Mouse (Mus musculus): ENCODE results near the gene Clmn. TPM values are rescaled to one million over a fixed set of nuclear protein-coding genes. Genes with fewer than 3 reads are reported as not detected.

Gene Clmn
- polyA plus RNA-seq, 1 experiment, result 0.13 TPM

GRCm38 (mm10) chr12:104897051-104897618 lies 32.3 kb upstream of the Clmn start:
- H3K36me3 ChIP-seq (ENCODE audit: control insufficient read depth, insufficient read depth, low read length), result no peaks in the 10 kb centered on the region

GRCm38 (mm10) chr12:104896640-104897039 lies 31.8 kb upstream of the Clmn start:
- H3K27ac ChIP-seq (ENCODE audit: insufficient read depth, low read length), result no peak overlapping the region
- H3K4me1 ChIP-seq (ENCODE audit: control insufficient read depth, insufficient read depth, insufficient read length), result no peaks in the 10 kb centered on the region
- no peak overlapping the region for H3K4me3 ChIP-seq (ENCODE audit: extremely low read depth, insufficient read depth, insufficient read length)
- TF ChIP-seq POLR2A (IDR thresholded peaks at IDR 0.05; ENCODE audit: low read depth, low read length), result no peak
- TF ChIP-seq CTCF (IDR thresholded peaks at IDR 0.05; ENCODE audit: extremely low read depth, insufficient read depth, insufficient read length, insufficient replicate concordance), result no peak
- H3K27me3 ChIP-seq (ENCODE audit: control insufficient read depth, insufficient read depth, low read length), result no peaks in the 10 kb centered on the region
- H3K36me3 ChIP-seq (ENCODE audit: control insufficient read depth, insufficient read depth, low read length), result no peaks in the 10 kb centered on the region
- 84% methylated on average over 16 of the region's 16 CpGs for WGBS
- no peak for DNase-seq (ENCODE audit: low read depth in 1 of 2, low spot score in 2 of 2)

More at GRCm38 (mm10) chr12:104897051-104897618, 32.3 kb upstream of the Clmn start:
- TF ChIP-seq POLR2A (IDR thresholded peaks at IDR 0.05; ENCODE audit: low read depth, low read length), result no peak
- no peak for TF ChIP-seq CTCF (IDR thresholded peaks at IDR 0.05; ENCODE audit: extremely low read depth, insufficient read depth, insufficient read length, insufficient replicate concordance)
- no peak for DNase-seq (ENCODE audit: low read depth in 1 of 2, low spot score in 2 of 2)
- 81% methylated on average over 8 of the region's 8 CpGs for WGBS
- no peaks in the 10 kb centered on the region for H3K27me3 ChIP-seq (ENCODE audit: control insufficient read depth, insufficient read depth, low read length)
- H3K4me1 ChIP-seq (ENCODE audit: control insufficient read depth, insufficient read depth, insufficient read length), result no peaks in the 10 kb centered on the region
- no peak overlapping the region for H3K4me3 ChIP-seq (ENCODE audit: extremely low read depth, insufficient read depth, insufficient read length)
- no peak overlapping the region for H3K27ac ChIP-seq (ENCODE audit: insufficient read depth, low read length)

GRCm38 (mm10) chr12:104892245-104892644 lies 27.4 kb upstream of the Clmn start:
- H3K4me3 ChIP-seq (ENCODE audit: extremely low read depth, insufficient read depth, insufficient read length), result no peak overlapping the region
- no peak overlapping the region for H3K27ac ChIP-seq (ENCODE audit: insufficient read depth, low read length)
- no peak for DNase-seq (ENCODE audit: low read depth in 1 of 2, low spot score in 2 of 2)
- no peak for TF ChIP-seq CTCF (IDR thresholded peaks at IDR 0.05; ENCODE audit: extremely low read depth, insufficient read depth, insufficient read length, insufficient replicate concordance)
- no peak for TF ChIP-seq POLR2A (IDR thresholded peaks at IDR 0.05; ENCODE audit: low read depth, low read length)
- H3K27me3 ChIP-seq (ENCODE audit: control insufficient read depth, insufficient read depth, low read length), result no peaks in the 10 kb centered on the region
- WGBS, result 97% methylated on average over 3 of the region's 3 CpGs
- H3K4me1 ChIP-seq (ENCODE audit: control insufficient read depth, insufficient read depth, insufficient read length), result no peaks in the 10 kb centered on the region
- no peaks in the 10 kb centered on the region for H3K36me3 ChIP-seq (ENCODE audit: control insufficient read depth, insufficient read depth, low read length)

GRCm38 (mm10) chr12:104890066-104890465 lies 25.2 kb upstream of the Clmn start:
- DNase-seq (ENCODE audit: low read depth in 1 of 2, low spot score in 2 of 2), result no peak
- 84% methylated on average over 8 of the region's 8 CpGs for WGBS
- H3K4me1 ChIP-seq (ENCODE audit: control insufficient read depth, insufficient read depth, insufficient read length), result no peaks in the 10 kb centered on the region
- no peaks in the 10 kb centered on the region for H3K27me3 ChIP-seq (ENCODE audit: control insufficient read depth, insufficient read depth, low read length)
- TF ChIP-seq POLR2A (IDR thresholded peaks at IDR 0.05; ENCODE audit: low read depth, low read length), result no peak
- no peak for TF ChIP-seq CTCF (IDR thresholded peaks at IDR 0.05; ENCODE audit: extremely low read depth, insufficient read depth, insufficient read length, insufficient replicate concordance)
- H3K4me3 ChIP-seq (ENCODE audit: extremely low read depth, insufficient read depth, insufficient read length), result no peak overlapping the region
- no peak overlapping the region for H3K27ac ChIP-seq (ENCODE audit: insufficient read depth, low read length)
- H3K36me3 ChIP-seq (ENCODE audit: control insufficient read depth, insufficient read depth, low read length), result no peaks in the 10 kb centered on the region

GRCm38 (mm10) chr12:104886104-104886503 lies 21.2 kb upstream of the Clmn start:
- no peaks in the 10 kb centered on the region for H3K27me3 ChIP-seq (ENCODE audit: control insufficient read depth, insufficient read depth, low read length)
- H3K4me1 ChIP-seq (ENCODE audit: control insufficient read depth, insufficient read depth, insufficient read length), result no peaks in the 10 kb centered on the region
- no peak for DNase-seq (ENCODE audit: low read depth in 1 of 2, low spot score in 2 of 2)
- no peak for TF ChIP-seq CTCF (IDR thresholded peaks at IDR 0.05; ENCODE audit: extremely low read depth, insufficient read depth, insufficient read length, insufficient replicate concordance)
- TF ChIP-seq POLR2A (IDR thresholded peaks at IDR 0.05; ENCODE audit: low read depth, low read length), result no peak
- 85% methylated on average over 7 of the region's 7 CpGs for WGBS
- no peaks in the 10 kb centered on the region for H3K36me3 ChIP-seq (ENCODE audit: control insufficient read depth, insufficient read depth, low read length)
- H3K27ac ChIP-seq (ENCODE audit: insufficient read depth, low read length), result no peak overlapping the region
- no peak overlapping the region for H3K4me3 ChIP-seq (ENCODE audit: extremely low read depth, insufficient read depth, insufficient read length)

DNA sequence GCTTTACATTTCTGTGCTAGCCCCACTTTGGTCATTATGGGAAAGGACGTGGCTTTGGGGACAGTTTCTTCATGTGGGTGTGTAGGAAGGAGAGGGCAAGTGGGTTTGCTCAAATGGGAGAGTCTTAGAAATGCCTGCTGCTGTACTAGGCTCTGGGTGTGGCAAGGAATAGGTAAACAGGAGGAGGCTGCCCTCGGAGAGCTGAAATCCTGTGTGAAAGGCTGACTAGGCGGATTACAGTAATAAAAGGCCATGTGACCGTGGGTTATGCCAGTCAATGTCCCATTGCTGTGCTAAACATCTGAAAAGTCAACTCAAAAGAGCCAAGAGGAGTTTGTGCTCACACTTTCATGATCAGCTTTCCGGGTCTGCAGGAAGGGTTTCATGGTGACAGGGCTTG lies 17.7 kb upstream of the Clmn start:
- DNase-seq (ENCODE audit: low read depth in 1 of 2, low spot score in 2 of 2), result no peak
- Histone ChIP-seq H3K4me1 (ENCODE audit: control insufficient read depth, insufficient read depth, insufficient read length) (no peaks in the 10 kb centered on the region), H3K27me3 (ENCODE audit: control insufficient read depth, insufficient read depth, low read length) (no peaks in the 10 kb centered on the region), H3K4me3 (ENCODE audit: extremely low read depth, insufficient read depth, insufficient read length) (no peak overlapping the region), H3K27ac (ENCODE audit: insufficient read depth, low read length) (no peak overlapping the region), H3K36me3 (ENCODE audit: control insufficient read depth, insufficient read depth, low read length) (no peaks in the 10 kb centered on the region)
- 68% methylated on average over 5 of the region's 5 CpGs for WGBS
- TF ChIP-seq POLR2A (IDR thresholded peaks at IDR 0.05; ENCODE audit: low read depth, low read length) (no peak), CTCF (IDR thresholded peaks at IDR 0.05; ENCODE audit: extremely low read depth, insufficient read depth, insufficient read length, insufficient replicate concordance) (no peak)

DNA sequence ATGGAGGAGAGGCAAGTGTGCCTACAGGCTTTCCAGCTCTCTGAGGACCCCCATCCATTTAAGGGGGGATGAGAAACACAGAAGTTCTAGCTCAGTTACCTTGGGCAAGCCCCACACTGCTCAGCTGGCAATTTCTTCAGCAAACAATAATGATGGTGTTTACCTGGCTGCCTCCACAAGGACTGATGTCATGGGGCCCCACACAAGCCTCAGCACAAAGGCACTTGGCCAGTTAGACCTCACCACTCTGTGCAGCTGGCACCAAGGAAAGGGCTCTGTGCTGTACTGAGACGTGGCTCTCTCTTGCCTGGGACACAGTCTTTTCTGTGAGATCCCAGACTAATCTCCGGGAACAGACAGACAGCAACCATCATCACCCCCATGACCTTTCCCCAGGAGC lies 17.2 kb upstream of the Clmn start:
- Histone ChIP-seq H3K27ac (ENCODE audit: insufficient read depth, low read length) (no peak overlapping the region), H3K36me3 (ENCODE audit: control insufficient read depth, insufficient read depth, low read length) (no peaks in the 10 kb centered on the region), H3K4me1 (ENCODE audit: control insufficient read depth, insufficient read depth, insufficient read length) (no peaks in the 10 kb centered on the region), H3K27me3 (ENCODE audit: control insufficient read depth, insufficient read depth, low read length) (no peaks in the 10 kb centered on the region), H3K4me3 (ENCODE audit: extremely low read depth, insufficient read depth, insufficient read length) (no peak overlapping the region)
- no peak for DNase-seq (ENCODE audit: low read depth in 1 of 2, low spot score in 2 of 2)
- TF ChIP-seq POLR2A (IDR thresholded peaks at IDR 0.05; ENCODE audit: low read depth, low read length) (no peak), CTCF (IDR thresholded peaks at IDR 0.05; ENCODE audit: extremely low read depth, insufficient read depth, insufficient read length, insufficient replicate concordance) (no peak)
- WGBS, result 75% methylated on average over 2 of the region's 2 CpGs

All from spleen, adult 2 months (tissue).